Mouse (Mus musculus) myocyte (in vitro differentiated cells): ENCODE data around the gene Arpin. TPM values are rescaled to one million over a fixed set of nuclear protein-coding genes. Genes with fewer than 3 reads are reported as not detected.

ENCODE experiments used
- H3K27me3 ChIP-seq: one replicate; pipeline ENCODE4 v1.6.1; 2011; ENCODE audit not compliant: control insufficient read depth, insufficient read depth, insufficient read length
- H3K36me3 ChIP-seq: one replicate; pipeline ENCODE4 v1.6.1; 2011; ENCODE audit not compliant: control insufficient read depth, insufficient read depth
- H3K4me2 ChIP-seq: one replicate; pipeline ENCODE4 v1.6.1; 2011; ENCODE audit warnings: low read depth, control low read depth
- H3K4me3 ChIP-seq: one replicate; pipeline ENCODE4 v1.5.1; 2011; ENCODE audit warnings: mild to moderate bottlenecking, control low read depth, moderate library complexity
- H3K79me2 ChIP-seq: one replicate; pipeline ENCODE4 v1.6.1; 2011; ENCODE audit not compliant: control insufficient read depth, insufficient read depth
- H3ac ChIP-seq: one replicate; pipeline ENCODE4 v1.6.1; 2011; ENCODE audit not compliant: control insufficient read depth, insufficient read length
- CEBPB ChIP-seq: IDR thresholded peaks from 2 replicates; pipeline ENCODE4 v1.6.1; 2011; ENCODE audit warnings: mild to moderate bottlenecking, moderate library complexity; ENCODE audit not compliant: poor library complexity, insufficient read depth, severe bottlenecking
- E2F4 ChIP-seq: IDR thresholded peaks from one replicate; pipeline ENCODE4 v1.6.1; 2011; ENCODE audit warnings: mild to moderate bottlenecking, control low read depth, moderate library complexity; ENCODE audit not compliant: insufficient read depth
- MAX ChIP-seq: IDR thresholded peaks from one replicate; pipeline ENCODE4 v1.6.1; 2011; ENCODE audit warnings: low read depth, mild to moderate bottlenecking, control low read depth
- MYOD1 ChIP-seq, 3 experiments: IDR thresholded peaks; one replicate each; pipeline ENCODE4 v1.6.1; 2011; ENCODE audit warnings: control low read depth in 2 of 3, low read depth in 2 of 3, mild to moderate bottlenecking in 2 of 3, moderate library complexity in 1 of 3; ENCODE audit not compliant: insufficient read length in 2 of 3, control insufficient read depth in 1 of 3
- MYOG ChIP-seq, 3 experiments: IDR thresholded peaks; one replicate each; pipeline ENCODE4 v1.6.1; 2011; ENCODE audit warnings: control low read depth in 2 of 3, low read depth in 2 of 3, mild to moderate bottlenecking in 2 of 3; ENCODE audit not compliant: insufficient read length in 2 of 3, control insufficient read depth in 1 of 3, insufficient read depth in 1 of 3
- POLR2A ChIP-seq: IDR thresholded peaks from one replicate; pipeline ENCODE4 v1.6.1; 2011; ENCODE audit warnings: low read depth, mild to moderate bottlenecking, control low read depth, moderate library complexity; ENCODE audit not compliant: insufficient read length
- POLR2AphosphoS2 ChIP-seq: IDR thresholded peaks from one replicate; pipeline ENCODE4 v1.6.1; 2011; ENCODE audit warnings: low read depth, control low read depth; ENCODE audit not compliant: insufficient read length
- REST ChIP-seq: IDR thresholded peaks from one replicate; pipeline ENCODE4 v1.6.1; 2011; ENCODE audit warnings: mild to moderate bottlenecking, control low read depth, moderate library complexity; ENCODE audit not compliant: insufficient read depth, insufficient read length
- SRF ChIP-seq: IDR thresholded peaks from one replicate; pipeline ENCODE4 v1.6.1; 2011; ENCODE audit warnings: low read depth; ENCODE audit not compliant: control insufficient read depth, insufficient read length
- TCF12 ChIP-seq: IDR thresholded peaks from one replicate; pipeline ENCODE4 v1.6.1; 2011; ENCODE audit warnings: mild to moderate bottlenecking, control low read depth; ENCODE audit not compliant: poor library complexity, insufficient read depth, severe bottlenecking
- TCF3 ChIP-seq: IDR thresholded peaks from one replicate; pipeline ENCODE4 v1.6.1; 2011; ENCODE audit warnings: low read depth, control low read depth; ENCODE audit not compliant: insufficient read length
- USF1 ChIP-seq: IDR thresholded peaks from one replicate; pipeline ENCODE4 v1.6.1; 2011; ENCODE audit warnings: low read depth, mild to moderate bottlenecking, control low read depth, moderate library complexity
- polyA plus RNA-seq: library from polyadenylated mRNA; unstranded; fragments of >200 nt; fragmentation: generic; extraction: Trizol; gene quantifications from one replicate; pipeline ENCODE4 v1.2.1, GENCODE M21; 2012; ENCODE audit warnings: missing spikeins

Gene Arpin
- polyA plus RNA-seq, 1 experiment: 15.1 TPM

- no peak overlapping the region for H3K4me2 ChIP-seq
- H3K4me3 ChIP-seq: no peak overlapping the region
- H3K79me2 ChIP-seq: no peaks in the 10 kb centered on the region
- peaks cover 11% of the 10 kb centered on the region for H3K36me3 ChIP-seq
- H3K27me3 ChIP-seq: no peaks in the 10 kb centered on the region
- no peak for TF ChIP-seq E2F4
- TF ChIP-seq MYOD1 (IDR thresholded peaks at IDR 0.05; ENCODE audit: control insufficient read depth in 1 of 3, insufficient read length in 2 of 3, low read depth in 2 of 3): no peak
- no peak for TF ChIP-seq MAX
- no peak for TF ChIP-seq TCF3
- TF ChIP-seq CEBPB: no peak
- TF ChIP-seq SRF: no peak
- no peak overlapping the region for H3ac ChIP-seq
These were observed 39.9 kb downstream of the Arpin start for GRCm38 (mm10) chr7:79895225-79895624.

DNA sequence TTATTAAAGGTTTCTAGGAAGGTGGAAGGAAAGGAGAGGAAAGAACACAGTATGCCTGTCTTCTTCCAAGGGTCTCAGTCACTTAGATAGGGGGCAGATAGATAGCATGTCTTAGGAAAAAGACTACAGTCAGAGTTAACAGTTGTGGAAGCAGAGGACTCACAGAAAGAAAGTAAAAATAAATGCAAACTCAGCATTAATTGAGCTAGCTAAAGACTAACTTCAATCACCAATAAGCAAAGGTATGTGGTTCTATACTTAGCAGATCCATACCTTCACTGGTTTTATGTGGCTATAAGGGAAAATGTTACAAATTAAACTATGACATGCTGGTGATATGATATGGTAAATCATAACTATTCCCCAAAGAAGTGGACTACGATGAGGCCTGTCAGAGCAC, 40.4 kb downstream of the Arpin start:
- Histone ChIP-seq H3K36me3 (peaks cover 11% of the 10 kb centered on the region), H3ac (no peak overlapping the region), H3K79me2 (no peaks in the 10 kb centered on the region), H3K4me2 (no peak overlapping the region), H3K4me3 (no peak overlapping the region), H3K27me3 (no peaks in the 10 kb centered on the region)
- TF ChIP-seq CEBPB: no peak
- TF ChIP-seq E2F4: no peak
- TF ChIP-seq USF1: no peak

DNA sequence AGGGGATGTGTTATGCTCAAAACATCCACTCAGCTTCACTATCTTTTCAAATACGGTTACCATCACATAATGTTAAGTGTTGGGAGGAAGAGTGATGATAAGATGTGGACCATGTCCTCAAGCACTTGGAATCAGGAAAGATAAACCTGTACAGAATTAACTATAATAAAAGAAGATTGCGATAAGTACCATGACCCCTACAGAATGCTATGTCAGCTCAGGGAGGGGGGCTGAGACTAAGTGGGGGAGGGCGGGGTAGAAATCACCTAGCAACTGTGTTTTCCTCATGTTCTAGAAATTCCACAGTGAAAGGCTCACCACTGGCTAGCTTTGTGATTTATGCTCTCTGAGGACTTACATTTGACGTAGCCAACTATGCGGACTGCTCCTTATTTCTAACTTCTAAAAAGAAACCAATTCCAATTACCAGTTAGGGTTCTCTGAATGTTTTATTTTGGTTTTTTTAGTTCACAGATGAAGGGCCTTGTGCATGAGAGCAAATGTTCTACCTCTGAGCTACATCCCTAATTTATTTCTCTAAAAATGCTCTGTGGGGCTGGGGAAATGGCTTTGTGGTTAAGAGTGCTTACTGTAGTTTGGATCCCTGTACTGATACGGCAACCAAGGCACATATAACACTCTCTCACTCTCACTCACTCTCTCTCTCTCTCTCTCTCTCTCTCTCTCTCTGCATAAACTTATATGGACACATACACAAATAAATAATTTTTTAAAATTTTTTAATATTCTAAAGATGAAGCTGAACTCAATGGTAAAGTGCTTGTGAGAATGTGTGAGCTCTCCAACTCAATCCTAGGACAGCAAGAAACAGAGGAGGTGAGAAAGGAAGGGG, 42.4 kb downstream of the Arpin start:
- no peak overlapping the region for H3K4me3 ChIP-seq
- peaks cover 11% of the 10 kb centered on the region for H3K36me3 ChIP-seq
- H3ac ChIP-seq: no peak overlapping the region
- H3K4me2 ChIP-seq: no peak overlapping the region
- no peaks in the 10 kb centered on the region for H3K27me3 ChIP-seq
- TF ChIP-seq CEBPB: no peak
- no peak for TF ChIP-seq MAX
- TF ChIP-seq POLR2A: no peak
- no peak for TF ChIP-seq POLR2AphosphoS2
- TF ChIP-seq REST: no peak
- TF ChIP-seq USF1: no peak
- TF ChIP-seq MYOD1 (IDR thresholded peaks at IDR 0.05; ENCODE audit: control insufficient read depth in 1 of 3, insufficient read length in 2 of 3, low read depth in 2 of 3): no peak
- no peak for TF ChIP-seq TCF12
- TF ChIP-seq E2F4: no peak
- no peak for TF ChIP-seq TCF3
- TF ChIP-seq SRF: no peak
- TF ChIP-seq MYOG (IDR thresholded peaks at IDR 0.05; ENCODE audit: control insufficient read depth in 1 of 3, insufficient read depth in 1 of 3, insufficient read length in 2 of 3, low read depth in 2 of 3): no peak
- H3K79me2 ChIP-seq: no peaks in the 10 kb centered on the region

GRCm38 (mm10) chr7:79890436-79891221, 44.5 kb downstream of the Arpin start:
- Histone ChIP-seq H3K4me2 (no peak overlapping the region), H3K79me2 (no peaks in the 10 kb centered on the region), H3K27me3 (no peaks in the 10 kb centered on the region), H3K36me3 (peaks cover 6% of the 10 kb centered on the region), H3ac (no peak overlapping the region), H3K4me3 (no peak overlapping the region)
- no peak for TF ChIP-seq USF1
- no peak for TF ChIP-seq REST
- TF ChIP-seq POLR2A: no peak
- no peak for TF ChIP-seq CEBPB
- no peak for TF ChIP-seq SRF
- TF ChIP-seq TCF3: no peak
- TF ChIP-seq E2F4: no peak
- no peak for TF ChIP-seq MAX
- TF ChIP-seq MYOG (IDR thresholded peaks at IDR 0.05; ENCODE audit: control insufficient read depth in 1 of 3, insufficient read depth in 1 of 3, insufficient read length in 2 of 3, low read depth in 2 of 3): no peak
- TF ChIP-seq POLR2AphosphoS2: no peak
- no peak for TF ChIP-seq TCF12
- no peak for TF ChIP-seq MYOD1 (IDR thresholded peaks at IDR 0.05; ENCODE audit: control insufficient read depth in 1 of 3, insufficient read length in 2 of 3, low read depth in 2 of 3)

DNA sequence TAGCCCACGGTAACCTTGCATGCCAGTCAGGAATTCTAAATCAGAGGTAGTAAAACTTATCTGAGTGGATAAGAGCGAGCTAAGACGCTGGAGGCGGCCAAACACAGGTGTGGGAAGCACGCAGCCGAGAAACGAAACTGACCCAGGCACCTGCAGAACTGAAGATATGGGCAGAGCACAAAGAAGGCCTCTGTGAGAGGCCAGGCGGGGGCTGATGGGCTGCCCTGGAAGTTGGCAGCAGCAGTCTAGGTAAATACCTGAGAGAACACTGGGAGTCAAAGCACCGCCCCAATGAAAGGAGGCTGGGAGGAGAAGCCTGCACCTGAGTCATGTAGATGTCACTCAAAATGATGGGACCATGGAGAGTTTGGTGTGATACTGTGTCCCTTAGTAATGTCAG, 46.6 kb downstream of the Arpin start:
- Histone ChIP-seq H3K79me2 (no peaks in the 10 kb centered on the region), H3K4me3 (no peak overlapping the region), H3ac (no peak overlapping the region), H3K4me2 (no peak overlapping the region), H3K36me3 (peaks cover 6% of the 10 kb centered on the region), H3K27me3 (no peaks in the 10 kb centered on the region)
- TF ChIP-seq POLR2AphosphoS2: no peak
- no peak for TF ChIP-seq TCF3
- no peak for TF ChIP-seq POLR2A
- no peak for TF ChIP-seq MYOD1 (IDR thresholded peaks at IDR 0.05; ENCODE audit: control insufficient read depth in 1 of 3, insufficient read length in 2 of 3, low read depth in 2 of 3)
- TF ChIP-seq USF1: no peak
